Mouse (Mus musculus) liver, embryonic 14.5 days (tissue): Measurements from ENCODE around the gene Gpr153.

ENCODE experiments used
- CTCF ChIP-seq: IDR thresholded peaks from 2 replicates; pipeline ENCODE4 v1.5.1; 2016; ENCODE audit warnings: antibody characterized with exemption, low read depth, control low read depth
- EP300 ChIP-seq: IDR thresholded peaks from 2 replicates; pipeline ENCODE4 v1.6.1; 2016; ENCODE audit warnings: antibody characterized with exemption, low read depth

DNA sequence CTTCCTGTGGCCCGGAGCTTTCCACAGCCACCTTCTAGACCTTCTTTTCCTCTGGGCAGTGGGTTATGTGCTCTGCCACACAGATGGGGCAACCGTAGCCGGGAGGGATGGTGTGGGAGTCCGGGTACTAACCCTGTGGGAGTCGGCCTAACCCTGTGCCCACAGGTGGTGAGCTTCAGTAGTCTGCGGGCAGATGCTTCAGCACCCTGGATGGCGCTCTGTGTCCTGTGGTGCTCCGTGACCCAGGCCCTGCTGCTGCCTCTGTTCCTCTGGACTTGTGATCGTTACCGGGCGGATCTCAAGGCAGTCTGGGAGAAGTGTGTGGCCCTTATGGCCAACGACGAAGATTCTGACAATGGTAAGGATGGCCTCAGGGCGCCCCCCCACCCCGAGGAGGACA is 7.6 kb downstream of the Gpr153 start:
- TF ChIP-seq CTCF (no peak), EP300 (no peak)
